Mouse (Mus musculus) layer of hippocampus, adult 2 months (tissue): ENCODE measurements around the gene Parva. TPM values are rescaled to one million over a fixed set of nuclear protein-coding genes. Genes with fewer than 3 reads are reported as not detected.
A peak's percentile ranks its signal among the peaks of the same experiment; 100 is the strongest.

Experiments
- DNase-seq, 2 experiments: peaks; one replicate each; pipeline ENCODE4 v3.0.0; 2022; ENCODE audit warnings: low spot score in 2 of 2
- H3K27ac ChIP-seq: fragments of 200-600 bp; 2 replicates; pipeline ENCODE4 v1.8.1; 2022
- H3K4me3 ChIP-seq: fragments of 200-600 bp; 2 replicates; pipeline ENCODE4 v1.8.1; 2022; ENCODE audit warnings: mild to moderate bottlenecking
- CTCF ChIP-seq: fragments of 200-600 bp; conservative IDR thresholded peaks from 2 replicates; pipeline ENCODE4 v1.8.1; 2022; ENCODE audit warnings: antibody characterized with exemption, mild to moderate bottlenecking, moderate library complexity
- total RNA-seq, 2 experiments: library from RNA; stranded (reverse); gene quantifications; 2 replicates each; pipeline ENCODE4 v1.2.3; 2021

The Parva gene
- total RNA-seq, 2 experiments from 2014 or later, result 47.6 to 49.1 TPM

DNA sequence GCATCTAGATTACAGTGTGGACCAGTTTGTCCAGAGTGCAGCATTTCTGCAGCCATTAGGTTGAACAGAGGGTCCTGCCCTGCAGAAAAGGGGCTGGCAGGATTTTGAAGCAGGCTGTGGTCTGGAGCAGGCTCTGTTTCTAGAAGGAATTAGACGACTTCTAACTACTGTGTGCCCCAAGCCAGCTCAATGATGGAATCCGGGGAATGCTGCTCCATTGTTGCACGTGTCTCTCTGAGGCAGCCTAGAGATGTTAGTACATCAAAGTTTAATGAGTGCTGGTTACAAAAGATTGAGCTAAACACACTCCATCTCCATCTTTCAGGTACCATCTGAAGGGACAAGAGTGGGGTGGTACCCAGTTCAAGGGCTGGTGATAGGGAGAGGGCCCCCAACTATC is 85.0 kb downstream of the Parva start:
- no peak for DNase-seq
- TF ChIP-seq CTCF, result no peak
- Histone ChIP-seq H3K27ac (no peak overlapping the region), H3K4me3 (no peak overlapping the region)

DNA sequence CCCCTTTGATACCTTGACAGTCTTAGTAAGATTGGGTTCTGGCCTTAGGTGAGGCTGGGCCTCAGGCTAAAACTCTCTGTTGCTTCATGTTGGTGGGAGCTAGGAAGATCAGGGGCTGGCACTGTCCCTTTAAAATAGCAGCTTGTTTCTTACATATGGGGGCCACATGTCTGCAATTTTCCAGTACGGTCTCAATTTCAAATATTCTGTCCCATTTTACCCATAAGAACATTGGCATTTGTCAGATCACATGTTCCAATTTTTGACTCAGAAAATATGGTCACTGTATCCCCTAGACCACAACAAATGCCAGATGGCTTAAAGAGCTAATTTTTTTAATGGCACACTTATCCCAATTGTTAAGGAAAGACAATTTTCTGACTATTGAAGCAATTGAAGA is 85.6 kb downstream of the Parva start:
- TF ChIP-seq CTCF, result no peak
- H3K27ac ChIP-seq, result no peak overlapping the region
- no peak for DNase-seq
- H3K4me3 ChIP-seq, result no peak overlapping the region

DNA sequence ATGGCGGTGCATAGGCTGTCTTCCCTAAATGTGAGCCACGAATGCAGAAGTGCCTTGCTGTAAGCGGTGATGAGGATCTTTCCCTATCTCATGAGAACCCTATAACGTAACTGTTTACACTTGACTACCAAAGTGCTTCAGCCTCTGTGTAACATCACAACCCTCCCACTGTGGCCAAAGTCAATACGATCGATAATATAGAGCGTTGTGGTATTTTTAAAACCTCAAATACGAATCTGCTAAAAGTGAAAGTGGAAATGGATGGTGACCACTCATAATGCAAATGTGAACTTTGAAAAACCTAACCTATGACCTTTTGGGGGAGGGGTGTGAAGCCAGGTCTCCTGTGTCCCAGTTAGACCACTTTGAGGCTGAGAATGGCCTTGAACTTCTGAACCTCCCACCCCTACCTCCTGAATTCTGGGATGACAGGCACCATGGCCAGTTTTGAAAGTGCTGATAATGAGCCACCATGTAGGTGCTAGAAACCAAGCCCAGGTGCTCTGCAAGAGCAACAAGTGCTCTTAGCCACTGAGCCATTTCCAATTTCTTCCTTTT is 87.4 kb downstream of the Parva start:
- DNase-seq, result no peak
- no peak overlapping the region for H3K4me3 ChIP-seq
- H3K27ac ChIP-seq, result no peak overlapping the region
- no peak for TF ChIP-seq CTCF

DNA sequence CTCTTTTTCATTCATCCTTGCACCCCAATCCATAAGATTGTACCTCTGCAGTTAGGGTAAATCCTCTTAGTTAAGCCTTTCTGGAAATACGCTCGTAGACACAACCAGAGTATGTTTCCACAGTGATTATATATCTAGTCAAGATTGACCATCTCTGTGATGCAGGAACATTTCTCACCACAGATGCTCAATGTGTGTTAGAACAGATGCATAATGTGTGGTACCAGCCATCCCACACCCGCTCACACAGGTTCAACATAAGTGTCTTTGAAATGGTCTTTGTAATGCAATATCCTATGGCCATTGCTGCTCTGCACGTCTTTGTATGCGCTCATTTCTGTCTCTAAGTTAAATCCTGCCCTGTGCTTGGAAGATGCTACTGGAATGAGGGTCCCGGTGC is 98.2 kb downstream of the Parva start:
- Histone ChIP-seq H3K4me3 (no peak overlapping the region; the same call in 1 of the 2 replicates), H3K27ac (peak overlapping the region; percentile 63; the same call in 1 of the 2 replicates)
- no peak for TF ChIP-seq CTCF
- DNase-seq, result no peak

DNA sequence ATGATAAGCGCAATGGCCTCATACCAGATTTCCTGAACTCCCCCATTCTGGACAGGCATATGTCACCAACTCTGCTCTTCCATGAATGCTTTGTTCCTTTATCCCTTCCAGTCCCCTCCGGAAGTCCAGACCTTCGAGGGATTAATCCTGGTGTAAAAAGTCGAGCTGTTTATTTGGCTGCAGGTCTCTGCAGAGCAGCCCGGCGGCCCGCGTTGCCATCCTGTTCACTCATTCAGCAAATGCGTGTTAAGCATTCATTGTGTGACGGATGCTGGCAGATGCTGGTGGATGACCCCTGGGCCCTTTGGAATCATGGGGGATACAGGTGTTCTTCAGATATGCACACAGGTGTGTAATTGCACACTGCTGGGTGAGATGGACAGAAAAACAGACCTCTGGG is 98.9 kb downstream of the Parva start:
- Histone ChIP-seq H3K27ac (peak overlapping the region; percentile 63; the same call in 1 of the 2 replicates), H3K4me3 (no peak overlapping the region; the same call in 1 of the 2 replicates)
- peak in 1 of 2 experiments; percentile 12 for DNase-seq
- no peak for TF ChIP-seq CTCF

DNA sequence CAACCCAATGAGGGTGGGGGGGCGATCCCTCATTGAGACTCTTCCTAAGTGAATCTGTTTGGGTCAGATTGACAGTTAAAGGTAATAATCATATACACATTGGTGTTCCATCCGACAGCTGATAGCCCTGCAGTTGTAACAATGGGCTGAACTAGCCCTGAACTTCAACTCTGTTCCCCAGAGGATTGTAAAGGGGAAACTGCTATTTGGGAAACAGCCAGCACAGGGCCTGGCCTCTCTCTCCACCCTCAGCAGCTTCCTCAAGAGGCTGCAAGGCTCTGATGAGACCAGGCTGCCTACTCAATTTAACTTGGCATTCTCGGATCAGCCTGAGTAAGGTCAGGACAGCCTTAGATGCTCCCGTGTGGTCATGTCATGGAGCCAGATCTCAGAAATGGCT is 99.9 kb downstream of the Parva start:
- H3K4me3 ChIP-seq, result no peak overlapping the region
- DNase-seq, result no peak
- no peak overlapping the region for H3K27ac ChIP-seq
- TF ChIP-seq CTCF, result no peak

DNA sequence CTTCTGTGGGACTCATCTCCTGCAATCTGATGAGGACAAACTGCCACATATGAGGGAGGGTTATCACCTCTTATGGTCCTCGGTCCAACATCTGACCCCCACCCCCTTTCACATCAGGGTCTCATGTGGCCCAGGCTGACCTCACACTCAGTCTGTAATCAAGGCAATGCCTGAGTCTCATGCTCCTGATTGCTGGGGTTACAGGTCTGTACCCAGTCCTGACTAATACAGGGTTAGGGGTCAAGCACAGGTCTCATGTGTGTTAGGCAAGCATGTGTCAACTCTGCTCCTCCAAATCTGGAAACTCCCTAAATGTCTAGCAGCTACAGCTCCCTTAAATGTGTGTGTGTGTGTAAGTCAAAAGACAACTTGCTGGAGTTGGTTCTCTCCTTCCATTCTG is 100.8 kb downstream of the Parva start:
- no peak for DNase-seq
- Histone ChIP-seq H3K27ac (no peak overlapping the region), H3K4me3 (no peak overlapping the region)
- TF ChIP-seq CTCF, result no peak

DNA sequence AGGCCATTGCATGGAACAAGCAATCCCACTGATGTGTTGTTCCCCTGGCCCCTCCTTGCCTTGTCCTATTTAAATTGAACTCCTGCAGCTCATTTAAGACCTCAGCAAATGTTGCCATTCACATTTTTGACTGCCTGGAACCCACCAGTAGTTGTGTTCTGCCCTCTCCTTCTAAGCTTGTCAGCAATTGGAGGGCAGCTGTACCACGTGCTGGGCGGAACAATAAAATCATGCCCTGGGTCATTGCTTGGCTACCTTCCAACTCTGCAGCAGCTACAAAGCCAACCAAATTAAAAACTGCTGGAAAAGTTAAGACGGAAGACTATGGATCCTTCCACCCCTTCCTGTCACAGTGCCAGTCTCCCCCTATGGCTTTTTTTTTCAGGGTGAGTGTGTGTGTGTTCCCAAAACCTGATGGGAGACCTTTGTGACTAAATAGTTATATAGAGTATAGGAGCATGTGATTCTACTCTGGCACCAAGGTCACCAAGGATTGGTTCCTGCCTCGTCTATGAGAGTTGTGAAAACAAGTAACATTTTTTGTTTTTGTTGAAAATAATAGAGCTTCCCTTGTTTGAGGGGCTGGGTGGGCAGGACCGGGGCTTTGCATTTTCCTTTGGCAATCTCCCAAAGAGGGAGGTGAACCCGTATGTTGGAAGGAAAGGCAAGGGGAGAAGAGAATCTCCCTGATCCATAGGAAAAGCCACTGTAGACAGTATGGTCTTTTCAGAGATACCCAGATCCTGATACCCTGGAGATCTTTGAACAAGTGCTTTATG is 101.5 kb downstream of the Parva start:
- no peak overlapping the region for H3K27ac ChIP-seq

DNA sequence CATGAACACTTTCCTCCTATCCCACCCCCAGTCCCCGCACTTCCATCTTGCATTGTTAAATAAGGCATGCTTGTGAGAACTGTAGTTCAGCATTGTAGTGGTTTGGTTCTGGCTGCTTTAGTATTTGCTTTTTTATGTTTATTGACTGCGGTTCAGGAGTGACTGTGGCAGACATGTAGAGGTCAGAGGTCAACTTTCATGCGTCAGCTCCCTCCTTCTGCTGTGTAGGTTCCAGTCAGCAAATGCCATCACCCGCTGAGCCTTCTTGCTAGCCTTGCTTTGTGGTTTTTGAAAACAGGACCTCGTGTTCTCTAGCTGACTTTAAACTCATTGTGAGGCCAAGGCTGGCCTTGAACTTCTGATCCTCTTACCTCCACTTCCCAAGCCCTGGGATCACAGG is 103.6 kb downstream of the Parva start:
- no peak for TF ChIP-seq CTCF
- Histone ChIP-seq H3K27ac (no peak overlapping the region), H3K4me3 (no peak overlapping the region)
- no peak for DNase-seq

More for the DNA sequence above, 101.5 kb downstream of the Parva start:
- no peak for DNase-seq
- no peak overlapping the region for H3K4me3 ChIP-seq
- no peak for TF ChIP-seq CTCF

DNA sequence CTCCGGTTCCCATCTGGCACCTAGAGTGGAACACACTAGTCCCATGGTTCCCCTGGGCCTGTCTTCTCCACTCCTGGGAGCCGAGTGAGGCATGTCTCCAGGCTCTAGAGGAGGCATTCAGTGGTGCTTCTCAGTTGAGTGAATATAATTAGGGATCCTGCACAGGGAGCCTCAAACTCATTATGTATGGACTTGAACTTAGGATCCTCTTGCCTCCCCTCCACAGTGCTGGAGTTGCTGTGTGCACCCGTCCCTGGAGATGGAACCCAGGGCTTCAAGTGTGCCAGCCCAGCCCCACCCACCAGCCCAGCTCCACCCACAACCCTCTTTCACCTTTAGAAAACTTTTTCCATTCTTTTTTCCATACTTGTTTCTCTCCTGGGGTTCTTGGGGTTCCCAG is 106.8 kb downstream of the Parva start:
- no peak for TF ChIP-seq CTCF
- no peak overlapping the region for H3K27ac ChIP-seq
- DNase-seq, result no peak
- no peak overlapping the region for H3K4me3 ChIP-seq

DNA sequence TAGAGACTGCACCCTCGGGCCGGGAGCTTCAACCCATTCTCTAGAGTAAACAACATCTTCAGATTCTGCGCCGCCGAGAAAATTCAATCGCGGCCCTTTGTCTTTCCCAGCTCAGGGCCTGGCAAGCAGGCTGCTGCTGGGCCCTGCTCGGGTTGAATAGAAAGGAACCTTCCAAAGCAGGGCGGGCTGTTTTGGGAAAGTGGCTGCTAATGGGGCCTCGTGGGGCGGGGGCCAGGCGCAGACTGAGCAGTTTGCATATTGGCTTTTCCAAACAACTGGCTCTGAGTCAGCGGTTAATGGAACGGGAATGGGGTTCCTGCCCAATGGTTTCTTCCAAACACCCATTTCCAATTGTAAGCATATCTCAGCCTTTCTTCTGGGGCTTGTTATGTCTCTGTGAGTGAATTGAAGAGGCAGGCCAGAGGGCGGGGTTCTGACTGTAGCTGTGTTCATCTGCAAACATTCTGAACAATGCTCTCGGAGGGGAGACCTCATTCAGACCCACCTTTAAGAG is 108.2 kb downstream of the Parva start:
- DNase-seq, result peak; percentile 47 to 75
- peak overlapping the region; percentile 46; the same call in 1 of the 2 replicates for H3K27ac ChIP-seq
- no peak overlapping the region; the same call in 1 of the 2 replicates for H3K4me3 ChIP-seq
- TF ChIP-seq CTCF, result no peak

DNA sequence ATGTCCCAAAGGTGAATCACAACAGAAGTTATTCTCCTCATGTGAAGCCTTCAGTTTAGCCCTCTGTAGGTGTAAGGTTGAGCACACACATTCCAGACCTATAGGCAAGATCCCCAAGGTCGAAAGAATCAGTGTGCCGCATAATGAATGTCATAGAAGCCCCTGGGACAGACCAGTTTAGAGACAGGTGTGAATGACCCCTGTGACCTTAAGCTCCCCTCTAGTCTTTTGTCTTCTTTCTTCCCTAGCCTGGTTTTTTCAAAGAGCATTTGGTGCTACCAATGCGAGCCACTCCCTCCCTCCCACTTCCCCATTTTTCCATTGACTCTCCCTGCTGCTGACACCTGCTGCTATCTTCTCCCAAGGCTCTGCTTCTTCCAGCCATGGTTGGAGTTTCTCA is 121.8 kb downstream of the Parva start:
- DNase-seq, result no peak
- TF ChIP-seq CTCF, result no peak
- no peak overlapping the region for H3K27ac ChIP-seq
- no peak overlapping the region for H3K4me3 ChIP-seq

DNA sequence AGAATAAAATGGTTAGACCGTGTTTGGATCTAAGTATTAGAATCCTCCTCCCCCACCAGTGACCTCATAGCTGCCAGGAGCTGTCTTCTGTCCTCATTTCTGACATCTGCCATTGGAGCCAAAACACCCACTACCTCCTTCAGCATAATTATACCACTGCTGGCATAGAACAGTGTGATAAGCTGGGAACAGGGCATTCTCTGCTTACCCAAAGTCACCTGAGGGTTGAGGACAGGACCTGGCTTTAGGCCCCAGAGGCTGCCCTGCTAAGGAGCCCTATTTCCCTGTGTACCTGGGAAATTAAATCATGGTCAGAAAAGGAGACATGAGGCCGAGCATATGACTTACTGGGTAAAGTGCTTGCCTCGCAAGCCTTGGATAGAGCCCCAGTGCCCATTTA is 134.2 kb downstream of the Parva start:
- no peak for TF ChIP-seq CTCF

DNA sequence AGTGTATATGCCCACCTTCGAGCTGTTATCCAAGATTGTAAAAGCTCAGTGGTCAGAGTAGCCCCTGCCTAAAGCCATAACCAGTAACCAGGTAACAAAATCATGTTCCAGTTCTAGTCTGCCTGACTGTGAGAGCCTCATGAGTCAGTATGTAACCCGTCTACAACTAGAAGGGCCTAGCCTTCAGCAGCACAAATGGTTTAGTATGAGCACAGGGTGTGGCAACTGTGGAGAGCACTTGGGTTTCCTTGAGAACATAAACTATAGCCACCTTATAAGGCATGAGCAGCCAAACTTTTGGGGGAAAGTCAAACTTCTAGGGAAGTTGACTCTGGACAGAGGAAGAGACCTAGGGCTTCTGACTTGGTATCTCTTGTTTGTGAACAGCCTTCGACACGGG is 139.7 kb downstream of the Parva start:
- DNase-seq, result no peak
- no peak overlapping the region for H3K4me3 ChIP-seq
- TF ChIP-seq CTCF, result no peak
- no peak overlapping the region for H3K27ac ChIP-seq

More for the DNA sequence above, 134.2 kb downstream of the Parva start:
- no peak for DNase-seq
- Histone ChIP-seq H3K27ac (no peak overlapping the region), H3K4me3 (no peak overlapping the region)
